Mouse (Mus musculus): ENCODE results near the gene Nlgn2. TPM values are rescaled to one million over a fixed set of nuclear protein-coding genes. Genes with fewer than 3 reads are reported as not detected.

Nlgn2 gene
- polyA plus RNA-seq, 1 experiment, result 42.0 TPM

GRCm38 (mm10) chr11:69810280-69810679 lies 27.3 kb downstream of the Nlgn2 start:
- no peaks in the 10 kb centered on the region for H3K4me1 ChIP-seq (ENCODE audit: control insufficient read depth, insufficient read depth, low read length)
- no peak overlapping the region for H3K4me3 ChIP-seq (replicated peaks; ENCODE audit: extremely low read depth, low read depth, low read length)
- DNase-seq, result no peak
- TF ChIP-seq CTCF (IDR thresholded peaks at IDR 0.05; ENCODE audit: insufficient read depth, low read length) (no peak), POLR2A (IDR thresholded peaks at IDR 0.05; ENCODE audit: borderline replicate concordance, extremely low read depth, low read depth, low read length) (no peak)

- Histone ChIP-seq H3K4me3 (replicated peaks; ENCODE audit: extremely low read depth, low read depth, low read length) (no peak overlapping the region), H3K4me1 (ENCODE audit: control insufficient read depth, insufficient read depth, low read length) (peaks cover 5% of the 10 kb centered on the region)
- no peak for DNase-seq
- no peak for TF ChIP-seq CTCF (IDR thresholded peaks at IDR 0.05; ENCODE audit: insufficient read depth, low read length)
- no peak for TF ChIP-seq POLR2A (IDR thresholded peaks at IDR 0.05; ENCODE audit: borderline replicate concordance, extremely low read depth, low read depth, low read length)
- WGBS, result 56% methylated on average over 2 of the region's 2 CpGs
These were observed 29.9 kb downstream of the Nlgn2 start for GRCm38 (mm10) chr11:69807641-69808040.

- WGBS, result 83% methylated on average over 4 of the region's 4 CpGs
- Histone ChIP-seq H3K4me1 (ENCODE audit: control insufficient read depth, insufficient read depth, low read length) (peaks cover 9% of the 10 kb centered on the region), H3K4me3 (replicated peaks; ENCODE audit: extremely low read depth, low read depth, low read length) (no peak overlapping the region)
- DNase-seq, result no peak
- TF ChIP-seq POLR2A (IDR thresholded peaks at IDR 0.05; ENCODE audit: borderline replicate concordance, extremely low read depth, low read depth, low read length) (no peak), CTCF (IDR thresholded peaks at IDR 0.05; ENCODE audit: insufficient read depth, low read length) (no peak)
These were observed 31.2 kb downstream of the Nlgn2 start for GRCm38 (mm10) chr11:69806378-69806777.

- peak; percentile 63 for DNase-seq
- Histone ChIP-seq H3K4me1 (ENCODE audit: control insufficient read depth, insufficient read depth, low read length) (peaks cover 18% of the 10 kb centered on the region), H3K4me3 (replicated peaks; ENCODE audit: extremely low read depth, low read depth, low read length) (peak within 1 kb of the TSS; percentile 57)
- TF ChIP-seq CTCF (IDR thresholded peaks at IDR 0.05; ENCODE audit: insufficient read depth, low read length), result no peak
- TF ChIP-seq POLR2A (IDR thresholded peaks at IDR 0.05; ENCODE audit: borderline replicate concordance, extremely low read depth, low read depth, low read length), result no peak
- WGBS, result 28% methylated on average over 29 of the region's 29 CpGs
These were observed 32.3 kb downstream of the Nlgn2 start, which contains the start of gene Tmem102 for GRCm38 (mm10) chr11:69804972-69805909. Gene Tmem102, minus strand, starts transcription at chr11:69805624.

GRCm38 (mm10) chr11:69804652-69804940 lies 33.0 kb downstream of the Nlgn2 start:
- Histone ChIP-seq H3K4me1 (ENCODE audit: control insufficient read depth, insufficient read depth, low read length) (peaks cover 20% of the 10 kb centered on the region), H3K4me3 (replicated peaks; ENCODE audit: extremely low read depth, low read depth, low read length) (no peak overlapping the region)
- TF ChIP-seq CTCF (IDR thresholded peaks at IDR 0.05; ENCODE audit: insufficient read depth, low read length), result no peak
- no peak for TF ChIP-seq POLR2A (IDR thresholded peaks at IDR 0.05; ENCODE audit: borderline replicate concordance, extremely low read depth, low read depth, low read length)
- WGBS, result 13% methylated on average over 12 of the region's 12 CpGs
- peak; percentile 37 for DNase-seq

GRCm38 (mm10) chr11:69803786-69804651 lies 33.6 kb downstream of the Nlgn2 start:
- DNase-seq, result peak; percentile 76
- TF ChIP-seq CTCF (IDR thresholded peaks at IDR 0.05; ENCODE audit: insufficient read depth, low read length) (peak; percentile 33; the same call in 1 of the 2 replicates), POLR2A (IDR thresholded peaks at IDR 0.05; ENCODE audit: borderline replicate concordance, extremely low read depth, low read depth, low read length) (no peak; the same call in 1 of the 2 replicates)
- Histone ChIP-seq H3K4me3 (replicated peaks; ENCODE audit: extremely low read depth, low read depth, low read length) (peak overlapping the region; percentile 35), H3K4me1 (ENCODE audit: control insufficient read depth, insufficient read depth, low read length) (peaks cover 20% of the 10 kb centered on the region)
- WGBS, result 2% methylated on average over 60 of the region's 60 CpGs

GRCm38 (mm10) chr11:69803328-69803727 lies 34.3 kb downstream of the Nlgn2 start:
- H3K4me1 ChIP-seq (ENCODE audit: control insufficient read depth, insufficient read depth, low read length), result peaks cover 20% of the 10 kb centered on the region
- no peak for DNase-seq
- TF ChIP-seq CTCF (IDR thresholded peaks at IDR 0.05; ENCODE audit: insufficient read depth, low read length), result no peak
- TF ChIP-seq POLR2A (IDR thresholded peaks at IDR 0.05; ENCODE audit: borderline replicate concordance, extremely low read depth, low read depth, low read length), result no peak
- peak overlapping the region; percentile 35 for H3K4me3 ChIP-seq (replicated peaks; ENCODE audit: extremely low read depth, low read depth, low read length)
- 4% methylated on average over 12 of the region's 12 CpGs for WGBS

GRCm38 (mm10) chr11:69802648-69803105 lies 34.9 kb downstream of the Nlgn2 start:
- peaks cover 20% of the 10 kb centered on the region for H3K4me1 ChIP-seq (ENCODE audit: control insufficient read depth, insufficient read depth, low read length)
- WGBS, result under 1% methylated on average over 31 of the region's 33 CpGs
- TF ChIP-seq POLR2A (IDR thresholded peaks at IDR 0.05; ENCODE audit: borderline replicate concordance, extremely low read depth, low read depth, low read length) (peak; percentile 44; the same call in 1 of the 2 replicates), CTCF (IDR thresholded peaks at IDR 0.05; ENCODE audit: insufficient read depth, low read length) (no peak)
- H3K4me3 ChIP-seq (replicated peaks; ENCODE audit: extremely low read depth, low read depth, low read length), result peak overlapping the region; percentile 67
- DNase-seq, result peak; percentile 90

- TF ChIP-seq POLR2A (IDR thresholded peaks at IDR 0.05; ENCODE audit: borderline replicate concordance, extremely low read depth, low read depth, low read length) (no peak), CTCF (IDR thresholded peaks at IDR 0.05; ENCODE audit: insufficient read depth, low read length) (no peak)
- Histone ChIP-seq H3K4me3 (replicated peaks; ENCODE audit: extremely low read depth, low read depth, low read length) (peak within 1 kb of the TSS; percentile 67), H3K4me1 (ENCODE audit: control insufficient read depth, insufficient read depth, low read length) (peaks cover 20% of the 10 kb centered on the region)
- WGBS, result 4% methylated on average over 33 of the region's 33 CpGs
- no peak for DNase-seq
These were observed 36.1 kb downstream of the Nlgn2 start, which contains the start of gene Fgf11 for GRCm38 (mm10) chr11:69801379-69801977. Gene Fgf11, minus strand, starts transcription at chr11:69801857.

Data from lung, adult 2 months (tissue).